Mouse (Mus musculus): ENCODE results near the gene Lrr1.

DNA sequence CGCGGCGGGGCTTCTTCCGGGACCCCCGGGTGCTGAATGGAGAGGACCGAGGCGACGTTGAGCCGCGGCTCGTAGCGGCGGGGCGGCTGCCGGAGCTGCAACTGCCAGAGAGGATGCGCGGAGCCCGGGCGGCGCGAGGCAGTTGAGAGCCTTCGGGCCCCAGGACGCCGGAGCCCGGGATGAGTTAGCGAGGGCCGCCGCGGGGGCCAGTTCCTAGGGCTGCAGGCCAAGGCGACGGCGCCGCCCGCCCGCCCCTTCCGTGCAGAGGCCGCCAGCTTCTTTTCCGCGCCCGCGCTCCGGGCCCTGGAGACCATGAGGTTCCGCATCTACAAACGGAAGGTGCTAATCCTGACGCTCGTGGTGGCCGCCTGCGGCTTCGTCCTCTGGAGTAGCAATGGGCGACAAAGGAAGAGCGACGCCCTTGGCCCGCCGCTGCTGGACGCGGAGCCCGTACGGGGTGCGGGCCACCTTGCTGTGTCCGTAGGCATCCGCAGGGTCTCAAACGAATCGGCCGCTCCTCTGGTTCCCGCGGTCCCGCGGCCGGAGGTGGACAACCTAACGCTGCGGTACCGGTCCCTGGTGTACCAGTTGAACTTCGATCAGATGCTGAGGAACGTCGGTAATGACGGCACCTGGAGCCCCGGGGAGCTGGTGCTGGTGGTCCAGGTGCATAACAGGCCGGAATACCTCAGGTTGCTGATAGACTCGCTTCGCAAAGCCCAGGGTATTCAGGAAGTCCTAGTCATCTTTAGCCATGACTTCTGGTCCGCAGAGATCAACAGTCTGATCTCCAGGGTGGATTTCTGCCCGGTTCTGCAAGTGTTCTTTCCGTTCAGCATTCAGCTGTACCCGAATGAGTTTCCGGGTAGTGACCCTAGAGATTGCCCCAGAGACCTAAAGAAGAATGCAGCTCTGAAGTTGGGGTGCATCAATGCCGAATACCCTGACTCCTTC is 16.0 kb downstream of the Lrr1 start:
- TF ChIP-seq CTCF (conservative IDR thresholded peaks at IDR 0.05 in 1 of 2, IDR thresholded peaks at IDR 0.05 in 1 of 2; ENCODE audit: low read depth in 2 of 2, low read length in 2 of 2) (no peak), POLR2A (IDR thresholded peaks at IDR 0.05; ENCODE audit: low read depth, low read length) (no peak), ZKSCAN1 (IDR thresholded peaks at IDR 0.05; ENCODE audit: borderline replicate concordance, low read depth, low read length) (no peak), ELF1 (IDR thresholded peaks at IDR 0.05; ENCODE audit: low read depth, low read length) (0 out of 2 replicates have a peak, but pooled peaks have one; percentile 3), USF1 (IDR thresholded peaks at IDR 0.05; ENCODE audit: low read depth, low read length) (no peak), MAFK (IDR thresholded peaks at IDR 0.05; ENCODE audit: insufficient replicate concordance, low read length) (no peak), ZNF384 (IDR thresholded peaks at IDR 0.05; ENCODE audit: low read depth, low read length) (no peak), EP300 (IDR thresholded peaks at IDR 0.05; ENCODE audit: low read length) (no peak), MEF2A (IDR thresholded peaks at IDR 0.05; ENCODE audit: borderline replicate concordance, low read depth, low read length) (peak; percentile 14; the same call in 1 of the 2 replicates), CHD1 (IDR thresholded peaks at IDR 0.05; ENCODE audit: low read depth, low read length) (no peak), GABPA (IDR thresholded peaks at IDR 0.05; ENCODE audit: insufficient replicate concordance, low read depth, low read length) (no peak), CHD2 (IDR thresholded peaks at IDR 0.05; ENCODE audit: low read length) (no peak)

Measured in CH12.LX (cell line).